Mouse (Mus musculus) bone marrow macrophage, adult 2 months (primary cell): ENCODE measurements around the gene Kcnd2.

Source experiments
- CTCF ChIP-seq: IDR thresholded peaks from 2 replicates; pipeline ENCODE4 v1.5.1; 2012; ENCODE audit warnings: low read depth, mild to moderate bottlenecking, low read length, moderate library complexity
- POLR2A ChIP-seq: IDR thresholded peaks from 2 replicates; pipeline ENCODE4 v1.6.1; 2012; ENCODE audit warnings: mild to moderate bottlenecking, low read depth, low read length, borderline replicate concordance

- TF ChIP-seq POLR2A = no peak
- no peak for TF ChIP-seq CTCF
These were observed 10.8 kb downstream of the Kcnd2 start for GRCm38 (mm10) chr6:21226124-21226523.
